Mouse (Mus musculus): ENCODE data around the gene Camkmt. TPM values are rescaled to one million over a fixed set of nuclear protein-coding genes. Genes with fewer than 3 reads are reported as not detected.
A peak's percentile ranks its signal among the peaks of the same experiment; 100 is the strongest.

The Camkmt gene
- total and polyA plus RNA-seq, 3 experiments: 1.6 to 5.9 TPM; not detected in 1

- Histone ChIP-seq H3K4me3 (ENCODE audit: control insufficient read depth in 1 of 2, insufficient read depth in 1 of 2, low read depth in 2 of 2, low read length in 2 of 2) (no peak overlapping the region), H3K4me1 (ENCODE audit: control insufficient read depth in 1 of 2, insufficient read depth in 2 of 2, low read length in 2 of 2) (peaks cover 4 to 17% of the 10 kb centered on the region in 2 experiments), H3K27ac (ENCODE audit: control insufficient read depth, low read depth, low read length) (no peak overlapping the region), H3K79me2 (ENCODE audit: control insufficient read depth, insufficient read depth, low read length, poor library complexity) (no peaks in the 10 kb centered on the region), H3K27me3 (ENCODE audit: control insufficient read depth in 1 of 2, insufficient read depth in 2 of 2, low read length in 2 of 2) (no peaks in the 10 kb centered on the region), H3K9me3 (replicated peaks; ENCODE audit: insufficient read depth, low read length) (no peaks in the 10 kb centered on the region), H3K36me3 (ENCODE audit: control insufficient read depth in 1 of 2, insufficient read depth in 2 of 2, low read length in 2 of 2) (peaks cover 0 to 14% of the 10 kb centered on the region in 2 experiments; a peak in 2 of 4 replicates), H3K9ac (ENCODE audit: control insufficient read depth, low read depth, low read length, poor library complexity, severe bottlenecking) (no peak overlapping the region)
- TF ChIP-seq EP300 (IDR thresholded peaks at IDR 0.05; ENCODE audit: low read depth in 1 of 2, low read length in 2 of 2): peak in 1 of 2 experiments; percentile 36; a peak in 1 of 4 replicates
- TF ChIP-seq ETS1 (IDR thresholded peaks at IDR 0.05; ENCODE audit: low read depth, low read length): 0 out of 2 replicates have a peak, but pooled peaks have one; percentile 10
- TF ChIP-seq RCOR1 (IDR thresholded peaks at IDR 0.05; ENCODE audit: low read depth, low read length): peak; percentile 69; the same call in 1 of the 2 replicates
- TF ChIP-seq GABPA (IDR thresholded peaks at IDR 0.05; ENCODE audit: low read depth, low read length): no peak
- peak; percentile 17 for DNase-seq (ENCODE audit: low read depth, low spot score)
Measured at GRCm38 (mm10) chr17:85377496-85377895, 287.1 kb downstream of the Camkmt start.

GRCm38 (mm10) chr17:85379101-85379500 is 288.7 kb downstream of the Camkmt start:
- no peak overlapping the region for H3K9ac ChIP-seq (ENCODE audit: control insufficient read depth, low read depth, low read length, poor library complexity, severe bottlenecking)
- no peaks in the 10 kb centered on the region for H3K9me3 ChIP-seq (replicated peaks; ENCODE audit: insufficient read depth, low read length)
- H3K27me3 ChIP-seq (ENCODE audit: control insufficient read depth in 1 of 2, insufficient read depth in 2 of 2, low read length in 2 of 2): no peaks in the 10 kb centered on the region
- no peak overlapping the region for H3K27ac ChIP-seq (ENCODE audit: control insufficient read depth, low read depth, low read length)
- no peak overlapping the region for H3K4me3 ChIP-seq (ENCODE audit: control insufficient read depth in 1 of 2, insufficient read depth in 1 of 2, low read depth in 2 of 2, low read length in 2 of 2)
- DNase-seq (ENCODE audit: low read depth, low spot score): no peak
- H3K79me2 ChIP-seq (ENCODE audit: control insufficient read depth, insufficient read depth, low read length, poor library complexity): no peaks in the 10 kb centered on the region
- TF ChIP-seq CTCF (IDR thresholded peaks at IDR 0.05 in 2 of 3, conservative IDR thresholded peaks at IDR 0.05 in 1 of 3; ENCODE audit: control insufficient read depth in 1 of 3, insufficient read depth in 1 of 3, low read depth in 2 of 3, low read length in 3 of 3, poor library complexity in 1 of 3, severe bottlenecking in 1 of 3): no peak
- TF ChIP-seq ZNF384 (IDR thresholded peaks at IDR 0.05; ENCODE audit: low read depth, low read length): no peak
- TF ChIP-seq POLR2AphosphoS2 (IDR thresholded peaks at IDR 0.05; ENCODE audit: low read length): no peak
- no peak for TF ChIP-seq E2F4 (IDR thresholded peaks at IDR 0.05; ENCODE audit: borderline replicate concordance, low read depth, low read length)
- TF ChIP-seq MYB (IDR thresholded peaks at IDR 0.05; ENCODE audit: low read depth, low read length): no peak
- TF ChIP-seq EP300 (IDR thresholded peaks at IDR 0.05; ENCODE audit: low read depth in 1 of 2, low read length in 2 of 2): no peak
- no peak for TF ChIP-seq MAFK (IDR thresholded peaks at IDR 0.05; ENCODE audit: borderline replicate concordance, low read depth, low read length)
- TF ChIP-seq GABPA (IDR thresholded peaks at IDR 0.05; ENCODE audit: low read depth, low read length): no peak
- TF ChIP-seq TBP (IDR thresholded peaks at IDR 0.05; ENCODE audit: low read depth, low read length): no peak
- TF ChIP-seq RCOR1 (IDR thresholded peaks at IDR 0.05; ENCODE audit: low read depth, low read length): no peak
- TF ChIP-seq ETS1 (IDR thresholded peaks at IDR 0.05; ENCODE audit: low read depth, low read length): no peak
- TF ChIP-seq KAT2A (conservative IDR thresholded peaks at IDR 0.05; ENCODE audit: low read depth, low read length): no peak
- H3K4me1 ChIP-seq (ENCODE audit: control insufficient read depth in 1 of 2, insufficient read depth in 2 of 2, low read length in 2 of 2): peaks cover 10 to 24% of the 10 kb centered on the region in 2 experiments
- H3K36me3 ChIP-seq (ENCODE audit: control insufficient read depth in 1 of 2, insufficient read depth in 2 of 2, low read length in 2 of 2): peaks cover 0 to 20% of the 10 kb centered on the region in 2 experiments; a peak in 2 of 4 replicates

GRCm38 (mm10) chr17:85381578-85382223 is 291.3 kb downstream of the Camkmt start:
- Histone ChIP-seq H3K36me3 (ENCODE audit: control insufficient read depth in 1 of 2, insufficient read depth in 2 of 2, low read length in 2 of 2) (peaks cover 0 to 27% of the 10 kb centered on the region in 2 experiments; a peak in 2 of 4 replicates), H3K4me3 (ENCODE audit: control insufficient read depth in 1 of 2, insufficient read depth in 1 of 2, low read depth in 2 of 2, low read length in 2 of 2) (peak overlapping the region; percentile 13 to 15; a peak in 3 of 4 replicates), H3K9me3 (replicated peaks; ENCODE audit: insufficient read depth, low read length) (no peaks in the 10 kb centered on the region), H3K79me2 (ENCODE audit: control insufficient read depth, insufficient read depth, low read length, poor library complexity) (no peaks in the 10 kb centered on the region), H3K27ac (ENCODE audit: control insufficient read depth, low read depth, low read length) (peak overlapping the region; percentile 87), H3K27me3 (ENCODE audit: control insufficient read depth in 1 of 2, insufficient read depth in 2 of 2, low read length in 2 of 2) (no peaks in the 10 kb centered on the region), H3K9ac (ENCODE audit: control insufficient read depth, low read depth, low read length, poor library complexity, severe bottlenecking) (peak overlapping the region; percentile 35), H3K4me1 (ENCODE audit: control insufficient read depth in 1 of 2, insufficient read depth in 2 of 2, low read length in 2 of 2) (peaks cover 18 to 20% of the 10 kb centered on the region in 2 experiments)
- DNase-seq (ENCODE audit: low read depth, low spot score): peak; percentile 72
- TF ChIP-seq MAX (IDR thresholded peaks at IDR 0.05; ENCODE audit: low read length) (peak; percentile 39; the same call in 1 of the 2 replicates), MYB (IDR thresholded peaks at IDR 0.05; ENCODE audit: low read depth, low read length) (peak; percentile 91), JUND (IDR thresholded peaks at IDR 0.05; ENCODE audit: low read depth, low read length) (0 out of 2 replicates have a peak, but pooled peaks have one; percentile 54), GATA1 (IDR thresholded peaks at IDR 0.05; ENCODE audit: low read depth, low read length) (peak; percentile 81), SIN3A (IDR thresholded peaks at IDR 0.05; ENCODE audit: low read length) (peak; percentile 65), BHLHE40 (IDR thresholded peaks at IDR 0.05; ENCODE audit: borderline replicate concordance, low read depth, low read length) (0 out of 2 replicates have a peak, but pooled peaks have one; percentile 7), TAL1 (IDR thresholded peaks at IDR 0.05; ENCODE audit: low read length) (0 out of 2 replicates have a peak, but pooled peaks have one; percentile 24), USF1 (IDR thresholded peaks at IDR 0.05; ENCODE audit: low read depth, low read length) (no peak), MYC (IDR thresholded peaks at IDR 0.05; ENCODE audit: low read depth, low read length) (0 out of 2 replicates have a peak, but pooled peaks have one; percentile 29), NELFE (IDR thresholded peaks at IDR 0.05; ENCODE audit: low read depth, low read length) (0 out of 2 replicates have a peak, but pooled peaks have one; percentile 50), CHD2 (IDR thresholded peaks at IDR 0.05; ENCODE audit: low read length) (no peak), TBP (IDR thresholded peaks at IDR 0.05; ENCODE audit: low read depth, low read length) (peak; percentile 64; the same call in 1 of the 2 replicates), POLR2A (IDR thresholded peaks at IDR 0.05; ENCODE audit: control insufficient read depth in 1 of 2, insufficient read depth in 1 of 2, low read depth in 1 of 2, low read length in 2 of 2, poor library complexity in 1 of 2) (peak in 1 of 2 experiments; percentile 24; a peak in 1 of 4 replicates), GABPA (IDR thresholded peaks at IDR 0.05; ENCODE audit: low read depth, low read length) (no peak), EP300 (IDR thresholded peaks at IDR 0.05; ENCODE audit: low read depth in 1 of 2, low read length in 2 of 2) (peak; percentile 82 to 92), SMC3 (IDR thresholded peaks at IDR 0.05; ENCODE audit: low read depth, low read length) (no peak)
